Mouse (Mus musculus) forebrain, embryonic 12.5 days (tissue): Measurements from ENCODE around the gene Lonp2. TPM values are rescaled to one million over a fixed set of nuclear protein-coding genes. Genes with fewer than 3 reads are reported as not detected.

ENCODE experiments used
- ATAC-seq: fragments of 200-750 bp; cut with Nextera tagmentation; 2 replicates; pipeline ENCODE4 v1.8.0; 2017; ENCODE audit warnings: moderate TSS enrichment; ENCODE audit not compliant: low FRiP score
- H3K27ac ChIP-seq: fragments of 300-500 bp; sonication (generic); 2 replicates; pipeline ENCODE4 v1.5.1; 2016; ENCODE audit warnings: mild to moderate bottlenecking
- H3K27me3 ChIP-seq: fragments of 300-500 bp; sonication (generic); 2 replicates; pipeline ENCODE4 v1.6.1; 2016; ENCODE audit warnings: mild to moderate bottlenecking
- H3K36me3 ChIP-seq: fragments of 300-500 bp; sonication (generic); replicated peaks from 2 replicates; pipeline ENCODE4 v1.6.1; 2016; ENCODE audit warnings: mild to moderate bottlenecking
- H3K4me1 ChIP-seq: fragments of 300-500 bp; sonication (generic); 2 replicates; pipeline ENCODE4 v1.6.1; 2016
- H3K4me2 ChIP-seq: fragments of 300-500 bp; sonication (generic); 2 replicates; pipeline ENCODE4 v1.6.1; 2016; ENCODE audit warnings: mild to moderate bottlenecking, moderate library complexity
- H3K4me3 ChIP-seq: fragments of 300-500 bp; sonication (generic); replicated peaks from 2 replicates; pipeline ENCODE4 v1.5.1; 2016; ENCODE audit warnings: mild to moderate bottlenecking
- H3K9ac ChIP-seq: fragments of 300-500 bp; sonication (generic); 2 replicates; pipeline ENCODE4 v1.6.1; 2016; ENCODE audit warnings: mild to moderate bottlenecking
- H3K9me3 ChIP-seq: fragments of 300-500 bp; sonication (generic); 2 replicates; pipeline ENCODE4 v1.6.1; 2016
- WGBS: fragments of 180-500 bp; shearing (Covaris S2); methylation state at CpG from one replicate; pipeline ENCODE4 v1.1.7; 2016; 5-methylcytosine and 5-hydroxymethylcytosine counted together
- microRNA-seq: library from miRNA; unstranded; fragments of <30 nt; microRNA quantifications from one replicate; pipeline ENCODE4, GENCODE M21; 2017
- polyA plus RNA-seq: library from polyadenylated mRNA; unstranded; fragments of >200 nt; fragmentation: Nextera tagmentation; extraction: Ambion mirVana; gene quantifications from 2 replicates; pipeline ENCODE4 v1.2.1, GENCODE M21; 2016

The Lonp2 gene
- polyA plus RNA-seq, 1 experiment from 2014 or later, result 70.3 TPM

GRCm38 (mm10) chr8:86765669-86766068, 141.8 kb downstream of the Lonp2 start:
- no peak for ATAC-seq
- 90% methylated on average over 8 of the region's 8 CpGs for WGBS

DNA sequence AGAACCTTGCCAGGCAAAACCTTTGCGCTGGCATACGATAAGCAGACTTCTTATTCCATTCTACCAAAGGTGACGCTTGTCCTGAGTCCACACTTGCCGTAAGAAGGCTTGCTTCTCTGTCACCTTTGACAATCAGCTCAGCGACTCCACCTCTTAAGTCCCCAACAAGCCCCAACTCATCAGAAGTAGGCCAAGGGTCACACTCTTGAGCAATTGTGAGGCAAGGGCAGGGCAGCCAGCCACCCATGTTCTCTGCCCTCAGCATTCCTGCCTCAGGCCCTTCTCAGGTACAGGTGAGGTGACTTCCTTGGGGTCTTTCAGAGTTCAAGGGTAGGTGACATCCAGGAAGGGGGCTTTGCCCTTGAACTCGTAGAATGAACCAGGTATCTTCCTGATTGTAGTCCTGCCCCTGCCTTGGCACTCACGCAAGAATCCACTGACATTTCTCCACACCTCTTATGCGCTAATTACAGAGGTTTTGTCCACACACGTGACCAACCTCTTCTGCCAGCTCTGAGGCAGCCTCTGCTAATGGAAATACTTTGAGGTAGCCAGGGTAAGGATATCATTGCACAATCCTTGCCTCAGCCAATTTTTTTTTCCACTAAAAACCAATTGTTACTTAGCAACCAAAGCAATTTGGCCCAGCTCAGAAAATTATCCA, 142.8 kb downstream of the Lonp2 start:
- Histone ChIP-seq H3K9me3 (no peaks in the 10 kb centered on the region), H3K27ac (no peak overlapping the region), H3K36me3 (no peaks in the 10 kb centered on the region), H3K27me3 (no peaks in the 10 kb centered on the region; the same call in 1 of the 2 replicates), H3K4me3 (no peak overlapping the region), H3K4me1 (no peaks in the 10 kb centered on the region), H3K9ac (no peak overlapping the region), H3K4me2 (no peak overlapping the region)
- WGBS, result 89% methylated on average over 9 of the region's 9 CpGs
- ATAC-seq, result no peak

More at GRCm38 (mm10) chr8:86765669-86766068, 141.8 kb downstream of the Lonp2 start:
- H3K4me2 ChIP-seq, result no peak overlapping the region
- no peak overlapping the region for H3K27ac ChIP-seq
- H3K4me3 ChIP-seq, result no peak overlapping the region
- H3K9ac ChIP-seq, result no peak overlapping the region
- H3K9me3 ChIP-seq, result no peaks in the 10 kb centered on the region
- H3K4me1 ChIP-seq, result no peaks in the 10 kb centered on the region
- H3K36me3 ChIP-seq, result no peaks in the 10 kb centered on the region
- H3K27me3 ChIP-seq, result no peaks in the 10 kb centered on the region; the same call in 1 of the 2 replicates

DNA sequence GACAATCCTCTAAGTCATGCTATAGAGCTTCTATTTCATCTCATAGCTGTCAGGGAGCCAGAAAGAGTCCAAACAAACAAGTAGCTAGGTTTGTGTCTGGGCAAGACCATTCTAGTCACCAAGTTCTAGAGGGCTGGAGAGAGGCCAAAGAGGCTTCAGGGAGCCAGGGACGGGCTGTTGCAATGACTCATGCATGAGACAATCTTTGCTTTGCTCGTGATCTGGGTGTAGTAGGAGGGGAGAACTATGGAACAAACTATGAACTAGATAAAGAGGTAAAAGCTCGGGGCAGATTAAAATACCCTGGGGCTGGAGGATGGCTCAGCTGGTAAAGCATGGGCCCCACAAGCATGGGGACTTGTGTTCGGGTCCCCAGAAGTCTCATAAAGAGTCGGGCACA, 144.7 kb downstream of the Lonp2 start:
- H3K9me3 ChIP-seq, result no peaks in the 10 kb centered on the region
- no peak overlapping the region for H3K9ac ChIP-seq
- H3K36me3 ChIP-seq, result no peaks in the 10 kb centered on the region
- no peaks in the 10 kb centered on the region for H3K4me1 ChIP-seq
- 77% methylated on average over 5 of the region's 5 CpGs for WGBS
- H3K4me2 ChIP-seq, result no peak overlapping the region
- no peak overlapping the region for H3K27ac ChIP-seq
- no peak for ATAC-seq
- H3K27me3 ChIP-seq, result no peaks in the 10 kb centered on the region; the same call in 1 of the 2 replicates
- H3K4me3 ChIP-seq, result no peak overlapping the region

- ATAC-seq, result no peak
- 77% methylated on average over 1 of the region's 1 CpGs for WGBS
- Histone ChIP-seq H3K9ac (no peak overlapping the region), H3K4me2 (no peak overlapping the region), H3K36me3 (no peaks in the 10 kb centered on the region), H3K4me3 (no peak overlapping the region), H3K4me1 (no peaks in the 10 kb centered on the region), H3K27ac (no peak overlapping the region), H3K27me3 (no peaks in the 10 kb centered on the region; the same call in 1 of the 2 replicates), H3K9me3 (no peaks in the 10 kb centered on the region)
Observed at GRCm38 (mm10) chr8:86769945-86770715, 146.3 kb downstream of the Lonp2 start.

Small RNAs within 50 kb of the gene (microRNA-seq; reads per million reads assigned to microRNA genes)
- gene Gm44348, result not detected

Other genes with a start within 250 kb of the Lonp2 start
- 0.26 TPM in 1 of 2 replicates, not detected in the other for gene Abcc12, start 43.4 kb upstream of the Lonp2 start, polyA plus RNA-seq
- 9.1 and 10.1 TPM in 2 replicates for gene Gm10638, start 121.7 kb downstream of the Lonp2 start, polyA plus RNA-seq
- gene Siah1a, start 121.9 kb downstream of the Lonp2 start, polyA plus RNA-seq, result 92.0 and 95.3 TPM in 2 replicates